Mouse (Mus musculus) T-helper 17 cell (primary cell): ENCODE data around the gene Tmem266.

Experiments
- in situ Hi-C, 2 experiments: fragments of 300-600 bp; cut with MboI, MseI; formaldehyde crosslinking; loops; 1 replicate in 1 of 2; 2 replicates in 1 of 2; pipeline ENCODE4 v1.15.1; 2025; ENCODE audit warnings: high pct_unique_total_duplicates in 2 of 2

The Tmem266 gene

DNA sequence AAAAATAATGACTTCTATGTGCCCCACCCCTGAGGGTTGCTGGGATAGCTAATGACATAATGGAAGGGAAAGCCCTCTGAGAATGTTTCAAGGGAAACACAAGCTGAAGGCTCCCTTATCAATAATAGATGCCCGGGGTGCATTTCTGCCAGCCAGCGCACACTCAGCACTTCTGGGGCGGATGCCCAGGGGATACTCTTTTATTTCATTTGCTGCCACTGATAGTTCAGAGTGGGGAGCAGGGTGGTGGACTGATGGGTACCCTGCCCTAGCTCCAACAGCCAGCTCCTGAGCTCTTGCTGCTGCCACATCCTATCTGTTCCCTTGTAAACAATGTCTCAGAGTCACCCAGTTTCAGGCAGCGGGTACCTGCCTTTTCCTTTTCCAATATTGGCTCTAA lies 120.8 kb downstream of the Tmem266 start:
- in situ Hi-C loops, result no loop called here

DNA sequence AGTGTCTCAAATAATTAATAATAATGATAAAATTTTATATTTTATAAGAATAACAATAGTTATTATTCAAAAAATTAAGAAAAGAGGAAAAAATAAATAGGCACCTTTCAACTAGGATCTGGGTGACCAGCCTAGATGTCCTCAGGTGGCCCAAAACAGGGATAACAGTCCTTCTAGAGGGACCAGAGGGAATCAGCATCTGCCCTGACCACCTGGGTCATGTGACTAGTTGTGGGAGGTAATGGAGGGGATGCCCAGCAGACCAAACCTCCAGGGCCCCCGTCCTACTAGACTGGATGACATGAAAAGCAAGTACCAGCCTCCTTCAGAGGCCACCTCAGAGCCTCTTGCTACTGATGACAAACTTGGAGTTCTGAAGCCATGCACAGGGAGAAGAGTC lies 122.4 kb downstream of the Tmem266 start:
- in situ Hi-C loops, result no loop called here

DNA sequence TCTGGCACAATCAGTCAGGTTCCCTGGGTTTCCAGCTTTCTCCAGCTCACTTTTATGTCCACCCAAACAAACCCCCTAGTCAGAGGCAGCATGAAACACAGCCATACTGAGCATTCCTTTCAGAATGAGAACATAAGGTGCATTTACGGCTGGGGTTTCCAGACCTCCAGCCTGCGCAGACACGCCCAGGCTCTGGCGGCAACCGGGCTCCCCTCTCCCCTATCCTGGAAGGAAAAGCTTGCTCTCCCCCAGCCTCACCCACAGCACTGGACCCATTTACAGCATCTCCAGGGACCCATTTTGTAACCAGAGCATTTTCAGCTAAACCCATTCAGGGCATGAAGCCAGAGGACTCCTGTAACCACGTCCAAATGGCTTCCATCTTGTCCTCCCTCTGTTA lies 123.3 kb downstream of the Tmem266 start:
- in situ Hi-C loops, result no loop called here

DNA sequence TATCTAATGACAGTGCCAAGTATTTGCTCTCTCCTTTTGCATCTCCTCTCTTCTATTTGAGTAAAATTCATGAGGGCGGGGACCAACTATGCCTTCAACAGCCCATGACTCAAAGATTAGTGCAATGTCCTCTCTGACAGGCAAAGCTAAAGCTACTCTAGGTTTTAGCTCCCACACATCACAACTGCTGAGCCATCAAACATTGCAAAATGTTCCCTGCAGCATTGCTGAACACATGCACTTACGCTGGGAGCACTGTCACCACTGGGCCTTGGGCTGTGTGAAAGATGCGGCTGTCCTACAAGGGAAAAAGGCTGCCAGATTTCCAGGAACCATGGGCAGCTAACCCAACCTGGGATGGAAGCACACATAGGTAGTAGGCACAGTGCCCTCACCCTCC lies 124.7 kb downstream of the Tmem266 start:
- in situ Hi-C loops, result no loop called here

- in situ Hi-C loops, result no loop called here
Measured at GRCm38 (mm10) chr9:55452906-55453305, 126.2 kb downstream of the Tmem266 start.

DNA sequence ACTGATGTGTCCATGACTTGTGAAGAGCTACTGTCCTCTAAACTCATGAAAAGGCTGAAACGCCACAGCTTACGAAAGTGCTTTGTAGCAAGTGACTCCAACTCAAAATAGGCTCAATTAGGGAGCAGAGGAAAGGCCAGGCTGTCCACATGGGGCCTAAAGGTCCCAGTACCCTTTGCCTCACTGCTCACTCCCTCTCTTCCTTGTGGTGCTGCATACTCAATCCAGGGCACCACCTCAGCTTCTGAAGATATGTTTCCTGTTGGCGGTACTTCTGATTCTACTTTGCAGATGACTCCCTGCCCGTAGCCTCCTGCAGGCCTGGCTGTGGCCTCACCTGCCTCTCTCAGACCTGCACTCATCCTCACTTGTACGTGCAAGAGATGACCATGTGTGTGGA lies 126.7 kb downstream of the Tmem266 start:
- in situ Hi-C loops, result no loop called here

- in situ Hi-C loops, result loop anchor here in 1 of 2 experiments (5.0 kb wide), 1 partner anchor 54 kb away; no protein-coding TSS in a partner anchor
Measured at GRCm38 (mm10) chr9:55468397-55468796, 141.7 kb downstream of the Tmem266 start.

DNA sequence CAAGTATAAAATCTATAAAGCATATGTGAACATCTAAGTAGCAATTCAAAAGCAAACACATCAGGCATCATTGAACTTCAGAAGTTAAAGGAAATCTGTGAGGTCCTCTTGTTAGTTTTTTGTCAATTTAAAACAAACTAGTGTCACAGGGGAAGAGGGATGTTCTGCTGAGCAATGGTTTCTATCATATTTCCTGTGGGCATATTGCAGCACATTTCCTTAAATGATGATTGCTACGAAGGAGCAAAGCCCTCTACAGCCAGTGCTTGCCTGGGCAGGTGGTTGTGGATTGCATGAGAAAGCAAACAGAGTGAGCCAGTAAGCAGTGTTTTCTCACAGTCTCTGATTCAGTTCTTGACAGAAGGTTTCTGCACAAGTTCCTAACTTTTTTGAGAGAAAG lies 149.4 kb downstream of the Tmem266 start:
- in situ Hi-C loops, result no loop called here

DNA sequence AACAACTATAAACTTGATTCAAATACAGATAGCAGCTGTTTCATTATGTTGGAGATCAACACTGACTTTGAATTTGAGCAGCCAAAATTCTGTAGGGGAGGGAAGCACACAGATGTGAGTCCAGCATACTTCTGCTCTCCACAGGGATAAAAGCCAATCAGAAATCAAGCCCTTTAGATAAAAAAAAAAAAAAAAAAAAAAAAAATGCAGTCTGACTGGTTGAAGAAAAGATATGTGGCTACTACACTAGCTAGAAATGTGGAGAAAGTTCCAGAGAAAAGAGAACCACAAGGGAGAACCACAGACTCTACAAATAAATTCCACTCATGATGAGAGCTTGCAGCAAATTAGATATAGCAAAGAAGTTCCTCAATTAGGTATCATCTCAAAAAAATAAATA lies 152.0 kb downstream of the Tmem266 start:
- in situ Hi-C loops, result no loop called here

GRCm38 (mm10) chr9:55482116-55482515 lies 155.4 kb downstream of the Tmem266 start:
- in situ Hi-C loops, result no loop called here
